Mouse (Mus musculus) erythroblast, embryonic 14.5 days (primary cell): ENCODE results near the gene Galnt9. TPM values are rescaled to one million over a fixed set of nuclear protein-coding genes. Genes with fewer than 3 reads are reported as not detected.

Source experiments
- H3K27me3 ChIP-seq: 2 replicates; pipeline ENCODE4 v1.6.1; 2012; ENCODE audit warnings: inconsistent platforms; ENCODE audit not compliant: control insufficient read depth
- H3K36me3 ChIP-seq: 2 replicates; pipeline ENCODE4 v1.6.1; 2012; ENCODE audit warnings: mild to moderate bottlenecking, inconsistent platforms; ENCODE audit not compliant: control insufficient read depth
- H3K4me1 ChIP-seq: 2 replicates; pipeline ENCODE4 v1.6.1; 2012; ENCODE audit warnings: inconsistent platforms; ENCODE audit not compliant: control insufficient read depth
- H3K4me3 ChIP-seq: replicated peaks from 2 replicates; pipeline ENCODE3; 2012; ENCODE audit warnings: moderate library complexity, mild to moderate bottlenecking, inconsistent platforms
- H3K9me3 ChIP-seq: 2 replicates; pipeline ENCODE4 v1.6.1; 2012; ENCODE audit warnings: low read length, inconsistent platforms, mixed read lengths; ENCODE audit not compliant: control insufficient read depth
- GATA1 ChIP-seq: IDR thresholded peaks from 2 replicates; pipeline ENCODE4 v1.6.1; 2012; ENCODE audit warnings: low read length, inconsistent platforms, mixed read lengths
- TAL1 ChIP-seq: IDR thresholded peaks from 3 replicates; pipeline ENCODE4 v1.6.1; 2012; ENCODE audit warnings: low read length, inconsistent platforms, mixed read lengths
- polyA plus RNA-seq: library from polyadenylated mRNA; stranded (reverse); fragments of >175 nt; gene quantifications from 2 replicates; pipeline ENCODE4 v1.2.3, GENCODE M21; 2012

The Galnt9 gene
- polyA plus RNA-seq, 1 experiment = 0.04 TPM

- no peaks in the 10 kb centered on the region for H3K27me3 ChIP-seq
These were observed 21.0 kb downstream of the Galnt9 start for GRCm38 (mm10) chr5:110564986-110565644.

GRCm38 (mm10) chr5:110567547-110567946 lies 23.4 kb downstream of the Galnt9 start:
- no peak overlapping the region for H3K4me3 ChIP-seq
- H3K27me3 ChIP-seq = no peaks in the 10 kb centered on the region
- H3K36me3 ChIP-seq = no peaks in the 10 kb centered on the region
- H3K9me3 ChIP-seq = no peaks in the 10 kb centered on the region
- H3K4me1 ChIP-seq = peaks cover 18% of the 10 kb centered on the region
- TF ChIP-seq TAL1 (0 out of 3 replicates have a peak, but pooled peaks have one; percentile 25), GATA1 (no peak)

More at GRCm38 (mm10) chr5:110564986-110565644, 21.0 kb downstream of the Galnt9 start:
- no peak for TF ChIP-seq GATA1
- no peak for TF ChIP-seq TAL1
- Histone ChIP-seq H3K4me3 (no peak overlapping the region), H3K9me3 (no peaks in the 10 kb centered on the region), H3K36me3 (no peaks in the 10 kb centered on the region), H3K4me1 (peaks cover 18% of the 10 kb centered on the region)

DNA sequence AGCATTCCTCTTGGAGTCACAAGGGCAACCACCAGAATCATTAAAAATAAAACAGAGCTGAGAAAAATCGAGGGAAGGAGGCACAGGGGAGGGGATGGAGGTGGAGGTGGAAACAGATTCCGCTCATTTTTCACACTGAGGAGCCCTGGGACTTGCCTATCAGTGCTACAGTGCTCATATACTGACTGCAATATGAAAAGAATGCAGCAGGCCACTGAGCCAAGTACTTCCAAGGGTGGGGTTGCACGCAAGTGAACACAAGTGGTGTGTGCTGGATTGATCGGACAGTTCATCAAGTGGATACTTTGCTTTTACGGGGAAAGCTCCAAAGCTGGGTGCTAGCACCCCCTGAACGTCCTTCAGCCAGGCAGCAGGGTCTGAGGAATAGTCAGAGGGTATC lies 30.7 kb downstream of the Galnt9 start:
- Histone ChIP-seq H3K9me3 (no peaks in the 10 kb centered on the region), H3K4me3 (no peak overlapping the region), H3K4me1 (no peaks in the 10 kb centered on the region), H3K36me3 (no peaks in the 10 kb centered on the region), H3K27me3 (no peaks in the 10 kb centered on the region)
- TF ChIP-seq TAL1 (no peak), GATA1 (no peak)

DNA sequence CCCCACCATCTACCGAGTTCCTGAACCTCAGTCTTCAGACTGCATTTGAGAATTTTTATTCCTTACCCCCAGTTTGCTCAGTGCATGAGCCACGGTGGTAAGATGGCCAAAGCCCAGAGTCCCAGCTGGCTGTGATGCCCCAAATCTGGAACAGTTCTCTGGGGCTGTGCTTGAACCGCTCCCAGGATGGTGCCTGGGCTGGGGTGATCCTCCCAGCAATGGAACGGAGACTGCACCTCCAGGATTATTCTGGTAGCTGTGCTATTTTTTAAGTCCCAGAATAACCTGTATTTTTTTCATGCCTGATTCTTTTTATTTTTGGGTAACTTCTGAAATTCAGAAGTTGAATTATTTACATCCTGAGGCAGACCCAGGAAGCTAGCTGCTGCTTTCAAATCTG lies 35.1 kb downstream of the Galnt9 start:
- no peaks in the 10 kb centered on the region for H3K27me3 ChIP-seq
- H3K9me3 ChIP-seq = no peaks in the 10 kb centered on the region
- no peak overlapping the region for H3K4me3 ChIP-seq
- TF ChIP-seq TAL1 = no peak
- TF ChIP-seq GATA1 = no peak
- H3K4me1 ChIP-seq = no peaks in the 10 kb centered on the region
- no peaks in the 10 kb centered on the region for H3K36me3 ChIP-seq

- Histone ChIP-seq H3K4me3 (no peak overlapping the region), H3K27me3 (no peaks in the 10 kb centered on the region), H3K36me3 (no peaks in the 10 kb centered on the region), H3K9me3 (no peaks in the 10 kb centered on the region), H3K4me1 (no peaks in the 10 kb centered on the region)
- TF ChIP-seq TAL1 = no peak
These were observed 36.5 kb downstream of the Galnt9 start for GRCm38 (mm10) chr5:110580569-110581239.

GRCm38 (mm10) chr5:110582647-110583538 lies 38.7 kb downstream of the Galnt9 start:
- Histone ChIP-seq H3K4me1 (no peaks in the 10 kb centered on the region), H3K27me3 (no peaks in the 10 kb centered on the region), H3K9me3 (no peaks in the 10 kb centered on the region), H3K36me3 (no peaks in the 10 kb centered on the region), H3K4me3 (no peak overlapping the region)
- no peak for TF ChIP-seq GATA1
- TF ChIP-seq TAL1 = no peak

DNA sequence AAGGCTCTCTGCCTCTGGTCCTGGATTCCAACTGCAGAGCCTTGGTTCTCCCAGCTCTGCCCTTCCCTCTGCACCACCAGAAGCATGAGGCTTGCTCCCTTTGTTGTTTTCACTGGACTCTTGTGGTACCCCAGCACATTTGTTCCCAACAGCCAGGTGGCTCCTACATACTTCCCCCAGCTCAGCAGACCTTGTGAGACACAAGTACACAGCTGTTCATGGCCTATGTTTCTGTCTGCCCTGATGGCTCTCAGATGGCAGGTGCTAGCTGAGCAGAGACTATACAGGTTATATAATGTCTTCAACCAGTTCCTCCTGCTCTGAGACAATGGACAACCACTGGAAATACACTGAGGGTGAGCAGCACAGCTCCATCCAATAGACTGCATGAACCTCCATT lies 43.3 kb downstream of the Galnt9 start:
- H3K27me3 ChIP-seq = no peaks in the 10 kb centered on the region
- H3K4me3 ChIP-seq = no peak overlapping the region
- H3K9me3 ChIP-seq = no peaks in the 10 kb centered on the region
- no peaks in the 10 kb centered on the region for H3K4me1 ChIP-seq
- H3K36me3 ChIP-seq = no peaks in the 10 kb centered on the region
- no peak for TF ChIP-seq GATA1
- TF ChIP-seq TAL1 = no peak

GRCm38 (mm10) chr5:110589833-110590232 lies 45.7 kb downstream of the Galnt9 start:
- H3K36me3 ChIP-seq = no peaks in the 10 kb centered on the region
- H3K4me3 ChIP-seq = no peak overlapping the region
- no peak for TF ChIP-seq TAL1
- H3K9me3 ChIP-seq = no peaks in the 10 kb centered on the region
- H3K27me3 ChIP-seq = no peaks in the 10 kb centered on the region
- no peaks in the 10 kb centered on the region for H3K4me1 ChIP-seq

- no peak for TF ChIP-seq GATA1
- no peak for TF ChIP-seq TAL1
- no peaks in the 10 kb centered on the region for H3K9me3 ChIP-seq
- H3K4me1 ChIP-seq = no peaks in the 10 kb centered on the region
- H3K36me3 ChIP-seq = no peaks in the 10 kb centered on the region
- peaks cover 3% of the 10 kb centered on the region for H3K27me3 ChIP-seq
- no peak overlapping the region for H3K4me3 ChIP-seq
These were observed 50.3 kb downstream of the Galnt9 start for GRCm38 (mm10) chr5:110594465-110594864.
